ENCODE assay signal across 23 mouse cellular contexts in the genomic region with DNA sequence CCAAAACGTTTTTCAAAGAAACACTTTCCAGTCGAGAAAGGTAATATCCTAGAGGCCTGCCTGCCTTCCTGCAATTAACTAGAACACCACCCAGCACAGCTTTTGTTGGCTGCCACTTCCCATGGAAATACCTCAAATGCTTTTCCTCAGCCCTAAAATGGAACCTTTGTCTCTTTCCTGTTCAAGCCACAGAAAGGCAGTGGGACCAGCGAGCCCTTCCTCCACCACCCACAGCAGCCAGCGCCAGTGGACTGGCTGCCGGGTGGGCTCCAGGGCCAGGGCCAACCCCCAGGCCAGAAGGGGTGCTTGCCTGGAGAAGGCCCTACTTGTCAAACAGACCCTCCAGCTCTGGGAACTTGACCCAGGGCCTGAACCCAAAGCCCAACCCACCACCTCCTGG. TPM values are rescaled to one million over a fixed set of nuclear protein-coding genes. Genes with fewer than 3 reads are reported as not detected.
DNase-seq lines count a peak whose midpoint lies in the region; ATAC-seq lines count a peak whose summit lies in the region.
"Had no signal": no experiment of that assay in that cellular context is flagged by ENCODE, and none has a peak within 500 bp of the region (broad histone marks: within the 10 kb centered on the region; RNA-seq: fewer than 3 reads in every experiment).

No protein-coding gene starts in this region.

- DNase-seq in hindbrain, embryonic 10.5 days (ENCODE audit: low spot score) = no peak
- no peak for DNase-seq in limb, embryonic 10.5 days (ENCODE audit: low spot score)
- no peak for DNase-seq in thymus, postnatal 4 days
- DNase-seq in embryo, embryonic 10 days (ENCODE audit: low spot score) = no peak
- DNase-seq: adrenal gland, postnatal 10 days; cerebellum, postnatal 14 days; embryo, embryonic 11 days; gastrocnemius, postnatal 25 days; kidney, adult 2 months; kidney, postnatal 10 days; left cerebral cortex, postnatal 4 days; right cerebral cortex, postnatal 4 days had no signal

- no peak overlapping the region for H3K4me2 ChIP-seq in forebrain, embryonic 12.5 days
- H3K4me2 ChIP-seq in forebrain, embryonic 16.5 days (ENCODE audit: low read length) = no peak overlapping the region
- H3K4me2 ChIP-seq in hindbrain, embryonic 16.5 days (ENCODE audit: low read length) = no peak overlapping the region
- H3K4me2 ChIP-seq: heart, embryonic 13.5 days; liver, embryonic 15.5 days; midbrain, embryonic 11.5 days had no signal

- peaks cover 7% of the 10 kb centered on the region; the same call in 1 of the 2 replicates for H3K4me1 ChIP-seq in forebrain, embryonic 12.5 days
- no peaks in the 10 kb centered on the region for H3K4me1 ChIP-seq in forebrain, embryonic 16.5 days (replicated peaks; ENCODE audit: control insufficient read depth, insufficient read depth, low read length)
- H3K4me1 ChIP-seq in hindbrain, embryonic 10.5 days (replicated peaks) = peaks cover 5% of the 10 kb centered on the region; the same call in 1 of the 2 replicates
- H3K4me1 ChIP-seq in hindbrain, embryonic 16.5 days (ENCODE audit: control insufficient read depth, insufficient read depth, low read depth, low read length) = peaks cover 2% of the 10 kb centered on the region; the same call in 1 of the 2 replicates
- peaks cover 24% of the 10 kb centered on the region for H3K4me1 ChIP-seq in limb, embryonic 10.5 days
- H3K4me1 ChIP-seq: liver, embryonic 15.5 days had no signal

- H3K27ac ChIP-seq in forebrain, embryonic 12.5 days = 0 out of 2 replicates have a peak overlapping the region, but pooled peaks have one; percentile 59
- no peak overlapping the region for H3K27ac ChIP-seq in forebrain, embryonic 16.5 days (ENCODE audit: low read length)
- H3K27ac ChIP-seq in hindbrain, embryonic 10.5 days = peak overlapping the region; percentile 66
- no peak overlapping the region for H3K27ac ChIP-seq in hindbrain, embryonic 16.5 days (ENCODE audit: low read depth, low read length)
- H3K27ac ChIP-seq in limb, embryonic 10.5 days = peak overlapping the region; percentile 79
- H3K27ac ChIP-seq: heart, embryonic 13.5 days; layer of hippocampus, adult 2 months; liver, embryonic 15.5 days; macrophage; stomach, postnatal 0 days had no signal

- H3K9me3 ChIP-seq in forebrain, embryonic 12.5 days = no peaks in the 10 kb centered on the region
- H3K9me3 ChIP-seq in forebrain, embryonic 16.5 days (ENCODE audit: control insufficient read depth, low read length) = no peaks in the 10 kb centered on the region
- H3K9me3 ChIP-seq in hindbrain, embryonic 10.5 days = no peaks in the 10 kb centered on the region
- H3K9me3 ChIP-seq in hindbrain, embryonic 16.5 days (ENCODE audit: control insufficient read depth, low read length) = no peaks in the 10 kb centered on the region
- H3K9me3 ChIP-seq in limb, embryonic 10.5 days (replicated peaks) = no peaks in the 10 kb centered on the region
- H3K9me3 ChIP-seq: heart, embryonic 13.5 days; liver, embryonic 15.5 days had no signal

- no peak overlapping the region for H3K9ac ChIP-seq in forebrain, embryonic 12.5 days
- no peak overlapping the region for H3K9ac ChIP-seq in forebrain, embryonic 16.5 days (replicated peaks; ENCODE audit: low read depth, low read length)
- no peak overlapping the region for H3K9ac ChIP-seq in hindbrain, embryonic 16.5 days (ENCODE audit: low read depth, low read length)
- H3K9ac ChIP-seq: heart, embryonic 13.5 days; liver, embryonic 15.5 days had no signal

- ATAC-seq in forebrain, embryonic 12.5 days (ENCODE audit: low FRiP score) = no peak
- no peak for ATAC-seq in forebrain, embryonic 16.5 days
- no peak for ATAC-seq in hindbrain, embryonic 16.5 days
- ATAC-seq: activated CD4-positive, CD25-positive, alpha-beta regulatory T cell, adult 4 months; CD4-positive, CD25-positive, alpha-beta regulatory T cell, adult 4 months had no signal

- no peaks in the 10 kb centered on the region for H3K36me3 ChIP-seq in forebrain, embryonic 12.5 days (replicated peaks)
- no peaks in the 10 kb centered on the region for H3K36me3 ChIP-seq in forebrain, embryonic 16.5 days (ENCODE audit: control insufficient read depth, insufficient read depth)
- H3K36me3 ChIP-seq in hindbrain, embryonic 10.5 days = 0 out of 2 replicates have a peak, but pooled peaks cover 9% of the 10 kb centered on the region
- no peaks in the 10 kb centered on the region for H3K36me3 ChIP-seq in hindbrain, embryonic 16.5 days (ENCODE audit: control insufficient read depth, insufficient read depth, low read length)
- H3K36me3 ChIP-seq in limb, embryonic 10.5 days = 0 out of 2 replicates have a peak, but pooled peaks cover 5% of the 10 kb centered on the region
- H3K36me3 ChIP-seq: liver, embryonic 15.5 days had no signal

- no peak overlapping the region for H3K4me3 ChIP-seq in forebrain, embryonic 12.5 days (replicated peaks)
- no peak overlapping the region for H3K4me3 ChIP-seq in forebrain, embryonic 16.5 days (replicated peaks; ENCODE audit: low read length)
- no peak overlapping the region for H3K4me3 ChIP-seq in hindbrain, embryonic 10.5 days
- no peak overlapping the region for H3K4me3 ChIP-seq in hindbrain, embryonic 16.5 days (ENCODE audit: low read length)
- no peak overlapping the region for H3K4me3 ChIP-seq in limb, embryonic 10.5 days
- H3K4me3 ChIP-seq: heart, embryonic 13.5 days; layer of hippocampus, adult 2 months; liver, embryonic 15.5 days had no signal

- H3K27me3 ChIP-seq in forebrain, embryonic 12.5 days = peaks cover 21% of the 10 kb centered on the region
- no peaks in the 10 kb centered on the region for H3K27me3 ChIP-seq in forebrain, embryonic 16.5 days (replicated peaks; ENCODE audit: control insufficient read depth, insufficient read depth, low read length)
- H3K27me3 ChIP-seq in hindbrain, embryonic 10.5 days (ENCODE audit: insufficient read depth, poor library complexity, severe bottlenecking) = peaks cover 13% of the 10 kb centered on the region; the same call in 1 of the 2 replicates
- no peaks in the 10 kb centered on the region; the same call in 1 of the 2 replicates for H3K27me3 ChIP-seq in hindbrain, embryonic 16.5 days (replicated peaks; ENCODE audit: control insufficient read depth, insufficient read depth, low read length)
- peaks cover 24% of the 10 kb centered on the region for H3K27me3 ChIP-seq in limb, embryonic 10.5 days (ENCODE audit: low read depth, poor library complexity, severe bottlenecking)
- H3K27me3 ChIP-seq: liver, embryonic 15.5 days had no signal

- WGBS in forebrain, embryonic 12.5 days = 50% methylated on average over 5 of the region's 5 CpGs
- WGBS in forebrain, embryonic 16.5 days = 50% methylated on average over 5 of the region's 5 CpGs
- WGBS in hindbrain, embryonic 10.5 days = 49% methylated on average over 5 of the region's 5 CpGs
- 50% methylated on average over 5 of the region's 5 CpGs for WGBS in hindbrain, embryonic 16.5 days
- WGBS in limb, embryonic 10.5 days = 52% methylated on average over 5 of the region's 5 CpGs

RNA-seq across cellular contexts. Expression of a gene that starts 56.2 kb away (rescaled TPM):
- polyA plus RNA-seq in forebrain, embryonic 12.5 days (2016; fragmentation: Nextera tagmentation; extraction: Ambion mirVana) = 79.9 and 82.6 TPM in 2 replicates
- polyA plus RNA-seq in forebrain, embryonic 16.5 days (2015; fragmentation: Nextera tagmentation; extraction: Ambion mirVana) = 68.3 and 72.6 TPM in 2 replicates
- 54.8 and 65.1 TPM in 2 replicates for polyA plus RNA-seq in hindbrain, embryonic 10.5 days (2016; fragmentation: Nextera tagmentation; extraction: Ambion mirVana)
- polyA plus RNA-seq in hindbrain, embryonic 16.5 days (2015; fragmentation: Nextera tagmentation; extraction: Ambion mirVana) = 54.7 and 57.0 TPM in 2 replicates
- 68.3 and 68.9 TPM in 2 replicates for polyA plus RNA-seq in limb, embryonic 10.5 days (2016; fragmentation: Nextera tagmentation; extraction: Ambion mirVana)

Comparison
In these comparisons a context has a peak if more than half of its experiments do, and no peak if none do; other contexts are left out.
1. H3K27ac ChIP-seq: peak in forebrain, embryonic 12.5 days (single experiment), hindbrain, embryonic 10.5 days (single experiment) and limb, embryonic 10.5 days (single experiment); none in forebrain, embryonic 16.5 days (single experiment) and hindbrain, embryonic 16.5 days (single experiment).